Mouse (Mus musculus) liver, postnatal 0 days (tissue): ENCODE measurements around the gene Plppr3.

Experiments used
- CTCF ChIP-seq: sonication (generic); IDR thresholded peaks from 2 replicates; pipeline ENCODE4 v1.5.1; 2016; ENCODE audit warnings: antibody characterized with exemption, low read depth
- EP300 ChIP-seq: IDR thresholded peaks from 2 replicates; pipeline ENCODE4 v1.6.1; 2016; ENCODE audit warnings: antibody characterized with exemption, low read depth, mild to moderate bottlenecking

- TF ChIP-seq CTCF, result no peak
- no peak for TF ChIP-seq EP300
These were observed 51.4 kb downstream of the Plppr3 start for GRCm38 (mm10) chr10:79823011-79823410.
